Mouse (Mus musculus): ENCODE results near the gene C330007P06Rik.
"Not testable (repeated sequence)": the region's sequence is repeated elsewhere in the genome, so short reads cannot be mapped to it uniquely, and the experiment has no call there.

Gene C330007P06Rik

DNA sequence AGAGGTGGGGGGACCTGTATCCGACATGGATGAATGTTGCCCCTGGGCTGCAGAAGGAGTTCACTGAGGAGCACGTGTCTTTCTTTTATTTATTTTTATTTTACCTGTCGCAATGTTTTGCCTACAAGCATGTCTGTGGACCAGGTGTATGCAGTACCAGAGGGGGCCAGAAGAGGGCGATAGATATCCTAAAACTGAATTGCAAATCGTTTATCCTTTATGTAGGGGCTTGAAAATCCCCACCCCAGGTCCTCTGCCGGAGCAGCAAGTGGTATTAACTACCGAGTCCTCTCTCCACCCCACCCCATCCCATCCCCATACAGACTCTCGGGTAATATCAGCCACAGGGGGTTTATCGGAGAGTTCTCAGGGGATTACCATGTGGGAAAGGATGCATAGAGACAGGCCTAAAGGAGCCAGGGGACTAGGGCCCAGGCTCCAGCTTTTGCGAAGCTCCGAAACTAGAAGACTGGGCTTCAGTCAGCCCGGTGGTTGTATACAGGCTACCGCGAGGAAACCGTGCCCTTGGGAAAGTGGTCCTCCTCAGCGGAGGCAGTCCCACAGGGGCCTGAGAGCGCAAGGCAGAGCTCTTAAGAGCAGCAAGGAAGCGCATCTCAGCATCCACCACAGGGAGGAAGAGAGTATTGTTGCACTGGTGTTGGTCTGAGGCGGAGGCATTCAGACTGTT is 40.4 kb downstream of the C330007P06Rik start:
- DNase-seq = peak; percentile 79

DNA sequence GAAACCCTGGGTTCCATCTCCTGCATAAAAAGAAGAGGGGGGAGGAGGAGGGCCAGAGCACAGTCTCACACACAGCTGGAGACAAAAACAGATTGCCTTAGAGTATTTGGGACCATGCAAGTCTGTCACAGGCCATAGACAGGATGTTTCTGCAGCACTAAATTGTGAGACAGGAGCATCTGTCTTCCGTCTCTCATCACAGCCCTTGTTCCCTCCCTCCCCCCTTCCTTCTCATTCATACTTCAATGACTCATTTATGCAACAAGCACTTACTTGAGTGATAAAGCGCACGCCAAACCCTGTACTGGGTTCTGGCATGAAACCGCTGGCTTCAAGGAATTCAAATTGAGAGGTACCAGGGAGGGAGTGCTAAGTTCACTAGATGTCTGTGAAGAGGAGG is 42.3 kb downstream of the C330007P06Rik start:
- no peak for DNase-seq

- DNase-seq = peak; percentile 78
Measured at GRCm38 (mm10) chrX:36830271-36830670, 43.6 kb downstream of the C330007P06Rik start.

DNA sequence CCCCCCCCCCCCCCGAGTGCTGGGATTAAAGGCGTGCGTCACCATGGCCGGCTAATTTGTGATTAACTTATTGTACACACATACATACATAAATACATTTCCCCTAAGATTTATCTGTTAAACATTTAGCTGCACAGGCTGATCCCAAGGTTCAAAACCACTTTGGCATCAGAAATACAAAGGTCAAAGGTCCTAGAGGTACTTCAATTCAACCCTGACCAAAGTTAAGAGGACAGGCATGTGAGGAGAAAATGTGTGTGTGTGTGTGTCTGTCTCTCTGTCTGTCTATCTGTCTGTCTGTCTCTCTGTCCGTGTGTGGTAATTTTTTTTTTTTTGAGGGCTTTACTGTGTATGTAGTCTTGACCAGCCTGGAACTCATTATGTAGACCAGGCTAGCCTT is 47.0 kb downstream of the C330007P06Rik start:
- no peak for DNase-seq

DNA sequence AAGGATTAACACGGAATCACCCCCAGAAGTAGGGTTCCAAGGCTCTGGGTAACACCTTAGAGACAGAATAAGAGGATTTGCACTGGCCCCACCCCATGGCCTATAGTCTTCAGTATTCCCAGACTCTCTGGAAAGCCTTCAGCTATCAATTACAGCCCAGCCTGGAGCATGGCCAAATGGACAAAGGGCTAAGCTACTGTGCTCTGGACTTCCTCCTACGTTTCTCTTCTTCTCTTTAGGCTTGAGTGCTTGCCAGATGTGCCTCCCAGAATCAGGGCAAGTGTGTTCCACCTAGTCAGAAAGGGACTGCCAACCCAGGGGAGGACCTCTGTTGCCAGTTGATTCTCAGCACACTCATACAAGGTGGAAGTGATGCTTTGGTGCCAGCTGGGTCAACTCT is 48.9 kb downstream of the C330007P06Rik start:
- DNase-seq = peak; percentile 72

DNA sequence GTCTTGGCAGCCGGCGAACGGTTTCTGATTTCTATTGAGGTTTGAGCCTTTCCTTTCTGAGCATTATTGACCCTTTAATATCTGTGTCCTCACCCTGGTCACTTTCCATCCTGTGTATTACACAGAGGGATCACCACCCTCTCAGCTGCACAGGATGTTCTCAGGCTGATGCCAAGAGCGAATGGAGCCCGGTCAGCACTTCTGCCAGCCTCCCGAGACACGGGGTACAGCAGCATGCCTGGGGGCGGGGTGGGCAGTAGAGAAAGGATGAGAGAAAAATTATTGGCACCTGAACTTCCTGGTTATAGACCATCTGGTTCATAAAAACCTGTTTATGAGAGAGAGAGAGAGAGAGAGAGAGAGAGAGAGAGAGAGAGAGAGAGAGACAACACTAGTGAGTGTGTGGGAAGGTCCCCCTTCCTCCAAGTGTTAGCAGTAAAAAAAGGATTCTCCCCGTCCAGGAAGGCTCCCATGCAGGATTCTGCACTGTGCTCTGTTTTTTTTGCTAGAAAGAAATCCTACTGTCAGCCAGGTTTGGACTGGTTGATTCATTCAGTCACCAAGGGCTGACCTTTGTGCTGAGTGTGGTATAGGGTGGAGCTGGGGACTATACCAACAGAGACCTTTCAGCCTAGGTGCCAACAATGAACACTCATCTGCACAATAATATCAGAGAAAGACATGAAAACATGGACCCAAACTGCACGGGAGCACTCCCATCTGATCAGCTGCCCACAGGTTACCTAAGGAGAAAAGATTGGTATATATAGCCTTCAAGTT is 49.8 kb downstream of the C330007P06Rik start:
- no peak for DNase-seq

DNA sequence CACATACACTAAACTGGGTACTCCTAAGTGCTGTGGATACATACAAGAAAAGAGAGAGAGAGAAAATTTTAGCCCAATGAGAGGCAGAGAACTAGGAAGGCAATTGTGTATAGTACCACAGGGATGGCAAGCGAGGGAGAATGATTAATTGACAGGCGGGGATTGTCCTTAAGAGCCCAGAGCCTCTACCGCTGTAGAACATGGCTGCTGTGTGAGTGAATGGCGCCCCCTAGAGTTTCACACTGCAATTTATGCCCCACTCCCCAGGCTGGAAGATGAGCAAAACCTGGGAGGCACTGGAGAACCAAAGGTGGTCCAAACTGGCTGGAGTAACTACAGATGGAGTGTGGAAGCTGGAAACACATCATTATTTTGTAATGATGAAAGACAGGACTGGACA is 53.7 kb downstream of the C330007P06Rik start:
- peak; percentile 65 for DNase-seq

DNA sequence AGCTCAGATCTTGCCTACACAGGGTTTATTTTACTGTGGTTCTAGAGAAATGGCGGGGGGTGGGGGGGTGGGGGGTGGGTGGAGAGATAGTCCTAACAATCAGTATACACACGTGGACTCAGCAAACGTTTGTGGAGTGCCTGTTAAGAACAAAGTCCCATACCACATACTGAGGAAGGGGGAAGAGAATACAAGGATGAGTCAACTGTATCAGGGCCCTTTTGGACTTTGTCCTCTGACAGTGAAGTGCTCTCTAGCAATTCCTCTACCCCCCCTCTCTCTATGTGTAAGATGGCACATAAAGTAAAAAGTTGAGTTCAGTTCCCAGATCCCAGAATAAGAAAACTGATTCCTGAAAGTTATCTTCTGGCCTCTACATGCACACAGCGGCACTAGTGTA is 54.3 kb downstream of the C330007P06Rik start:
- DNase-seq = no peak

DNA sequence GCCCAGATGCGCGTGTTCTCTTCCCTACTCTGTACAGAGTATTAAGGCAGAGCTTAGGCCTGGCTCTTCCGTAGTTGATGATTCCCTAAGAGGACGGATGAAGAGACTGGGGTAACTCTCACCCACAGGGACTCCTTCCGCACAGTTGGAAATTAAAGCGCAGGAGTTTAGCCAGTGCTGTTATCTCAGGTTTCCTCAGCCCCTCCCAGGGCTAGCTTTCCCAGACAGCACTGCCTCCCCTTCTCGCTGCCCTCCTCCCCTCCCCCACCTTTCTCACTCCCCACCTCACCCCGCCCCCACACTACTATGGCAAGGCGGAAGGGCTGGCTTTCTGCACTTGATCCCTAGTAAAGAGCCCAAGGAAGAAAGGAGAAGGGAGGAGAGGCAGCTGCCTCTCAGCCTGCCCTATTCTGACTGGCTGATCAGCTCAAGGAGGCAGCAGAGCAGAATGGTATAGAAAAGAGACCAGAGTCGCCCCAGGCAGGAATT is 56.9 kb downstream of the C330007P06Rik start:
- DNase-seq = peak; percentile 46

DNA sequence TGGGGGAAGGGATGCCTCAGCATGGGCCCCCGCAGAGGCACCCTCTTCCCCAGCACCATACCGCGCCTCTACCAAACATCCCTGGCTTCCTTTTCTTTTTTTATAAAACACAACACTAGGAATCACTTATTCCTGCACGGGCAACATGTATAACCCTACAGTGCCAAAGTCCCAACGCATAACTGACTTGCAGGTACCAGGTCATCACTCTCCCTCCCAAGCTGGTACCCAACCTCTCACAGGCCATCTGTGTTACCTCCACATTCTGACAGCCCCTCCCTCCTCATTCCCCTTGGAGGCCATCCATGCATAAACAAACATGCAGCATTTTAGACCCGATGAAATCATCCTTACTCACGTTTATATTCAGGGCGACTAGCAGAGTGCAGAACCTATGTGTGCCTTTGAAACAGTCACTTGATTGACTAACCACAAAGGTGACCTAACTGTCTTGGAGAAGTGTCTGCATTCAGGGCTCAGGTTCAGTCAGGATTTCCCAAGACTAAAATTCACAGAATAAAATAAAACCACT is 57.5 kb downstream of the C330007P06Rik start:
- no peak for DNase-seq

GRCm38 (mm10) chrX:36815439-36815838 is 58.5 kb downstream of the C330007P06Rik start:
- no peak for DNase-seq

GRCm38 (mm10) chrX:36815022-36815421 is 58.9 kb downstream of the C330007P06Rik start:
- no peak for DNase-seq

- peak; percentile 54 for DNase-seq
Measured at GRCm38 (mm10) chrX:36814161-36814836, 59.6 kb downstream of the C330007P06Rik start.

DNA sequence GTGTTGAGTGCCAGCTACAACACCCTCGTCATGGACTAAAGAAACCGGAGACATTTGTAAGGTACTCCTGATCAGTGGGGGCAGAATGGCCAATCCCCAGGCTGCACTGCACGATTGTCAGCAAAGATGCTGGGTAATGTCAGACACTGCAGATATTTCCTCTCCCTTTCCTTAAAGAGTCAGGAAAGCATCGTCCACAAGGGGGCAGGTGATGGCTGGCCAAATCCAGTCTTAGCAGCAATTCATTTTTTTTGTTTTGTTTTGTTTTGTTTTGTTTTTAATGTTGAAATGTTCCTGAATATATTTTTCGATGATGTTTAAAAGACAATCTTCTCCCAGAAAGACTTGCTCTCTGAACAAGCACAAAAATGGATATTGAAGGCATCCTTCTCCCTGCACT is 62.5 kb downstream of the C330007P06Rik start:
- peak; percentile 66 for DNase-seq

DNA sequence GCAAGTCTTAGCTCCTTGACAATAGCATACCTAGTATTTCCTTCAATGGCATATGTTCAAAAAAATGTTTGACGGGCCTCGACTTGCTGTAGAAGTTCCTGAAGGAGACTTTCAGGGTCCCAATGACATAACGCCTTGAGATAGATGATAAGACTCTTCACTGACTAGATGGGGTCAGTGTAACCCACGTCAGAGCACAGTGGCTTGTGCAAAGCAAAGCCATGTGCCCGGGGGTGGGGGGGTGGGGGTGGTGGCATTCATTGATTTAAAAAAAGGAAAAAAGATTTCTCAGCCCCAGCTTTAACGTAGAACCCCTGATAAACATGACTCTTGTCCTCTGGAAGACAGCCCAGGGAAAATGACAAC is 65.6 kb downstream of the C330007P06Rik start:
- DNase-seq = no peak

- peak; percentile 91 for DNase-seq
Measured at GRCm38 (mm10) chrX:36807360-36808317, 66.3 kb downstream of the C330007P06Rik start.

DNA sequence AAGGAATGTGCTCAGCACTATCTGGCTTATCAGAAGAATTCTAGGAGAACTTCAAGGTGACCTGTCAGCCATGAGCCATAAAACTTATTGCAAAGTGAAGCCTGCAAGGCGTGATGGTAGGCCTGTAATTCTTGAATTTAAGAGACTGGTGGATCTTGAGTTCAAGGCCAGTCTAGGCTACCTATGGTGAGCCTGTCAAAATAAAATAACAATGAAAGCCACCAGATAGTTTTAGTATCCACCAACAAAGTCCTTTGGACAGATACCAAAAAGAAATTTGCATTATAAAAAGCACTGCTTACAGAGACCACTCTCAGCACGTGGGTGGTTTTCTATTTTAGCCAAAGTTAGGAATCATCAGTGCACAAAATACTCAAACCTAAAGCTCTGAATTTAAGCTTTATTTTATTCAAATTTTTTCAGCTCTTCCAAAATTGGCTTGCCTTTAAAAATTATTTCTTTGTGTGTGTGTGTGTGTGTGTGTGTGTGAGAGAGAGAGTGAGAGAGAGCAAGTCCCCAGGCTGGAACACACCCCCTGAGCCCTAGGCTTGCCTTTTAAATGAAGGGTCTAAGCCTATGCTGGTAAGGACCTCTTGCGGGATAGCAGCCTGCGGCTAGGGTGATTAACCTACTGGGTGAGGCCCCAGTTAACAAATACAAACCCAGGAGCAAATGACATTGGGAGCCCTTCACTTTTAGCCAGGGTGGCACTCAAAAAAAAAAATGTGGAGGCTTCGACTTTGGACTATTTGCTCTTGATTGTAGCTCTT is 68.3 kb downstream of the C330007P06Rik start:
- no peak for DNase-seq

GRCm38 (mm10) chrX:36804196-36804595 is 69.7 kb downstream of the C330007P06Rik start:
- peak; percentile 49 for DNase-seq

DNA sequence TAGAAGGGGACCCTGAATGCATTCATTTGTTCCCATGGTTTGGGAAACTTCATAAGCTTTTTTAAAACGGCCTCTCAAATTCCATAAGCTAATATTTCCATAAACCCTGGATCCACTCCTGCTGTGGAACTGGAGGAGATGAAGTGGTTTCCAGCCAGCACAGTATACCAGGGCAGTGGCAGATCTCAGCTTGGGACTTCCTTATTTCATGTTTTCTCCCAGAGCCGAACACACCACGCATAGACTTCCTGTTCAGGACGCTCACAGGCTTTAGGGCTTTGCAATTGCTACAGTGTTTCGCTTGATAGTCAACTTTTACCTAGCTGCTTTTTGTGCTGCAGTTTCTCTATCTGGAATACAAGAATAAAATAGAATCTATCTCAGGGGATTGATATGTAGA is 70.7 kb downstream of the C330007P06Rik start:
- no peak for DNase-seq

GRCm38 (mm10) chrX:36799131-36799879 is 74.6 kb downstream of the C330007P06Rik start:
- no peak for DNase-seq

DNA sequence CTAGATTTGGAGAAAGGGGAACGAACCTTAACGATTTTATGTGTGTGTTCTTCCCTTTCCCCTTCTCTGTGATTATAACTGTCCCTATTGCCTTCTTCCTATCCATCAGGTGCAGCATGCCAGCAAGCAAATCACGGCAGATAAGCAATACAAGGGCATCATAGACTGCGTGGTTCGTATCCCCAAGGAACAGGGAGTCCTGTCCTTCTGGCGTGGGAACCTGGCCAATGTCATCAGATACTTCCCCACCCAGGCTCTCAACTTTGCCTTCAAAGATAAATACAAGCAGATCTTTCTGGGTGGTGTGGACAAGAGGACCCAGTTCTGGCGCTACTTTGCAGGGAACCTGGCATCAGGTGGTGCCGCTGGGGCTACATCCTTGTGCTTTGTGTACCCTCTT is 77.2 kb downstream of the C330007P06Rik start:
- DNase-seq = not testable (repeated sequence)
